26 mouse cellular contexts compared by ENCODE assay signal in the genomic region with DNA sequence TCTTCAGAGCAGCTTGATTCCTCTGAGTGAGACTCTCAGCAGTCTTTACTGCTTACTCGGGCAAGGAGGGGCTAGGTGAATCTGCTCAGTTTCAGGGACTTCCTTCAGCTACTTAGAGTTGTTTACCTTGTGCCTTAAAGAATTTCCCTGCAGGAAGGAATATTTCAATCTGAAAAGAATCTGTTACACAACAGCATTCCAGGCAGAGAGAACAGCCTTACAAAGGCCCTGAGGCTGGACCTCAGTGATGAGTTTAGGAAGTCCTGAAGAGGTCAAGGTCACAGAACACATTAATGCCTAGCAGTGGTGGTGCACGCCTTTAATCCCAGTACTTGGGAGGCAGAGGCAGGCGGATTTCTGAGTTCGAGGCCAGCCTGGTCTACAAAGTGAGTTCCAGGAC. TPM values are rescaled to one million over a fixed set of nuclear protein-coding genes. Genes with fewer than 3 reads are reported as not detected.
DNase-seq lines count a peak whose midpoint lies in the region; ATAC-seq and TF ChIP-seq lines count a peak whose summit lies in the region.
"Had no signal": no experiment of that assay in that cellular context is flagged by ENCODE, and none has a peak within 500 bp of the region (broad histone marks: within the 10 kb centered on the region; RNA-seq: fewer than 3 reads in every experiment).

No protein-coding gene starts in this region.

- H3K27ac ChIP-seq in ES-Bruce4 (ENCODE audit: insufficient read depth, low read length): peak overlapping the region; percentile 65
- H3K27ac ChIP-seq in midbrain, embryonic 14.5 days (replicated peaks; ENCODE audit: low read depth, low read length): no peak overlapping the region
- H3K27ac ChIP-seq: embryonic facial prominence, embryonic 13.5 days; embryonic facial prominence, embryonic 15.5 days; forebrain, embryonic 10.5 days; forebrain, embryonic 12.5 days had no signal

- H3K4me2 ChIP-seq in midbrain, embryonic 14.5 days (ENCODE audit: low read length): no peak overlapping the region
- H3K4me2 ChIP-seq: embryonic facial prominence, embryonic 13.5 days; embryonic facial prominence, embryonic 15.5 days; forebrain, embryonic 12.5 days had no signal

- H3K4me1 ChIP-seq in ES-Bruce4 (ENCODE audit: control insufficient read depth, insufficient read depth, low read length): peaks cover 14% of the 10 kb centered on the region
- peaks cover 15% of the 10 kb centered on the region for H3K4me1 ChIP-seq in midbrain, embryonic 14.5 days (ENCODE audit: control insufficient read depth, insufficient read depth, low read length)

- no peak overlapping the region for H3K9ac ChIP-seq in ES-Bruce4 (ENCODE audit: low read depth, poor library complexity, severe bottlenecking)
- no peak overlapping the region for H3K9ac ChIP-seq in midbrain, embryonic 14.5 days (replicated peaks; ENCODE audit: low read length)
- H3K9ac ChIP-seq: embryonic facial prominence, embryonic 13.5 days; embryonic facial prominence, embryonic 15.5 days; forebrain, embryonic 12.5 days had no signal

- no peak for TF ChIP-seq POLR2A in ES-Bruce4 (IDR thresholded peaks at IDR 0.05; ENCODE audit: insufficient read depth, low read length)

- TF ChIP-seq EP300 in ES-Bruce4 (IDR thresholded peaks at IDR 0.05; ENCODE audit: insufficient read depth, low read depth, low read length): no peak

- no peaks in the 10 kb centered on the region for H3K36me3 ChIP-seq in ES-Bruce4 (ENCODE audit: control insufficient read depth, insufficient read depth, low read length, poor library complexity, severe bottlenecking)
- H3K36me3 ChIP-seq in midbrain, embryonic 14.5 days (ENCODE audit: control insufficient read depth, insufficient read depth, low read length): peaks cover 37% of the 10 kb centered on the region
- H3K36me3 ChIP-seq: embryonic facial prominence, embryonic 13.5 days; embryonic facial prominence, embryonic 15.5 days; forebrain, embryonic 10.5 days; G1E had no signal

- H3K27me3 ChIP-seq in ES-Bruce4 (ENCODE audit: control insufficient read depth, insufficient read depth, low read length, poor library complexity, severe bottlenecking): no peaks in the 10 kb centered on the region
- no peaks in the 10 kb centered on the region for H3K27me3 ChIP-seq in midbrain, embryonic 14.5 days (ENCODE audit: control insufficient read depth, insufficient read depth, low read length)
- H3K27me3 ChIP-seq: embryonic facial prominence, embryonic 13.5 days; embryonic facial prominence, embryonic 15.5 days; forebrain, embryonic 12.5 days; Patski had no signal

- WGBS in midbrain, embryonic 14.5 days: 89% methylated on average over 4 of the region's 4 CpGs

- TF ChIP-seq CTCF in ES-Bruce4 (IDR thresholded peaks at IDR 0.05; ENCODE audit: low read depth, low read length): no peak

- ATAC-seq in midbrain, embryonic 14.5 days (ENCODE audit: low FRiP score, low TSS enrichment): no peak
- ATAC-seq: activated CD4-positive, CD25-positive, alpha-beta regulatory T cell, adult 4 months; CD4-positive, CD25-positive, alpha-beta regulatory T cell, adult 4 months; forebrain, embryonic 14.5 days; forebrain, embryonic 16.5 days; Patski had no signal

- peaks cover 12% of the 10 kb centered on the region for H3K9me3 ChIP-seq in ES-Bruce4 (replicated peaks; ENCODE audit: control insufficient read depth, insufficient read depth, low read length, poor library complexity, severe bottlenecking)
- no peaks in the 10 kb centered on the region for H3K9me3 ChIP-seq in midbrain, embryonic 14.5 days (ENCODE audit: control insufficient read depth, low read length)
- H3K9me3 ChIP-seq: embryonic facial prominence, embryonic 13.5 days; embryonic facial prominence, embryonic 15.5 days; forebrain, embryonic 10.5 days; forebrain, embryonic 12.5 days; G1E had no signal

- peak; percentile 94 for DNase-seq in R1 (ENCODE audit: low read depth, low spot score)
- no peak for DNase-seq in right cerebral cortex, adult 2 months (ENCODE audit: low spot score in 2 of 2)
- DNase-seq in ovary, adult 18-20 months (ENCODE audit: low spot score): no peak
- DNase-seq in midbrain, embryonic 14.5 days: no peak
- DNase-seq: adrenal gland, adult 8-10 months; adrenal gland, postnatal 25 days; B cell, adult 2 months; cerebellum, adult 11 months; cerebellum, adult 18-20 months; cerebellum, adult 8-10 months; cerebellum, adult 9-11 months; cerebellum, postnatal 14 days; cerebellum, postnatal 36 days; embryo, embryonic 11 days had no signal

- H3K4me3 ChIP-seq in ES-Bruce4 (ENCODE audit: low read depth, low read length): no peak overlapping the region
- H3K4me3 ChIP-seq in midbrain, embryonic 14.5 days (replicated peaks; ENCODE audit: low read depth, low read length): no peak overlapping the region
- H3K4me3 ChIP-seq: embryonic facial prominence, embryonic 13.5 days; embryonic facial prominence, embryonic 15.5 days; erythroblast, embryonic 14.5 days; forebrain, embryonic 10.5 days; forebrain, embryonic 12.5 days had no signal

RNA-seq across cellular contexts. Expression of a gene that starts 30.8 kb away (rescaled TPM):
- 42.8 and 44.8 TPM in 2 replicates for polyA plus RNA-seq in ES-Bruce4 (2011; ENCODE audit: insufficient read depth, insufficient read length, low read depth, missing spikeins)
- 15.5 and 16.0 TPM in 2 replicates for polyA plus RNA-seq in midbrain, embryonic 14.5 days (2014; fragmentation: Nextera tagmentation; extraction: Ambion mirVana)

RNA-seq across cellular contexts. Expression of a gene that starts 54.3 kb away (rescaled TPM):
- polyA plus RNA-seq in ES-Bruce4 (2011; ENCODE audit: insufficient read depth, insufficient read length, low read depth, missing spikeins): 77.6 and 79.8 TPM in 2 replicates
- 56.9 and 59.6 TPM in 2 replicates for polyA plus RNA-seq in midbrain, embryonic 14.5 days (2014; fragmentation: Nextera tagmentation; extraction: Ambion mirVana)

RNA-seq across cellular contexts. Expression of a gene that starts 55.8 kb away (rescaled TPM):
- polyA plus RNA-seq in ES-Bruce4 (2011; ENCODE audit: insufficient read depth, insufficient read length, low read depth, missing spikeins): 89.7 and 97.9 TPM in 2 replicates
- polyA plus RNA-seq in midbrain, embryonic 14.5 days (2014; fragmentation: Nextera tagmentation; extraction: Ambion mirVana): 19.1 and 20.2 TPM in 2 replicates
